Mouse (Mus musculus) cortical plate, adult 2 months (tissue): ENCODE data around the gene Gm49353.

Experiments used
- CTCF ChIP-seq: fragments of 200-500 bp; IDR thresholded peaks from 2 replicates; pipeline ENCODE4 v1.5.1; 2011; ENCODE audit warnings: mild to moderate bottlenecking, control low read depth, low read length; ENCODE audit not compliant: insufficient read depth; ENCODE audit errors: extremely low read depth
- POLR2A ChIP-seq: fragments of 200-500 bp; IDR thresholded peaks from 2 replicates; pipeline ENCODE4 v1.6.1; 2011; ENCODE audit warnings: mild to moderate bottlenecking, low read length, control low read depth; ENCODE audit not compliant: insufficient read depth; ENCODE audit errors: extremely low read depth

GRCm38 (mm10) chr10:29199835-29200234 is 1.1 kb downstream of the Gm49353 start:
- TF ChIP-seq CTCF (no peak), POLR2A (no peak)
